ENCODE assay signal across 14 mouse cellular contexts in genomic region chr11:88577076-88577475, GRCm38 (mm10).
DNase-seq lines count a peak whose midpoint lies in the region; ATAC-seq lines count a peak whose summit lies in the region.
"Had no signal": no experiment of that assay in that cellular context is flagged by ENCODE, and none has a peak within 500 bp of the region (broad histone marks: within the 10 kb centered on the region; RNA-seq: fewer than 3 reads in every experiment).

No protein-coding gene starts in this region.

- H3K4me2 ChIP-seq in forebrain, embryonic 11.5 days (ENCODE audit: low read depth, low read length, severe bottlenecking): no peak overlapping the region
- H3K4me2 ChIP-seq in lung, embryonic 15.5 days: 0 out of 2 replicates have a peak overlapping the region, but pooled peaks have one; percentile 16
- no peak overlapping the region for H3K4me2 ChIP-seq in forebrain, embryonic 12.5 days
- no peak overlapping the region for H3K4me2 ChIP-seq in midbrain, embryonic 13.5 days (replicated peaks)

- WGBS in forebrain, embryonic 10.5 days: 85% methylated on average over 7 of the region's 7 CpGs
- WGBS in forebrain, embryonic 11.5 days: 81% methylated on average over 7 of the region's 7 CpGs
- 47% methylated on average over 7 of the region's 7 CpGs for WGBS in lung, embryonic 15.5 days
- WGBS in forebrain, embryonic 12.5 days: 66% methylated on average over 7 of the region's 7 CpGs
- 62% methylated on average over 7 of the region's 7 CpGs for WGBS in midbrain, embryonic 13.5 days

- no peaks in the 10 kb centered on the region for H3K27me3 ChIP-seq in forebrain, embryonic 10.5 days (ENCODE audit: poor library complexity, severe bottlenecking)
- H3K27me3 ChIP-seq in forebrain, embryonic 11.5 days (ENCODE audit: control insufficient read depth, insufficient read depth, low read length): no peaks in the 10 kb centered on the region
- H3K27me3 ChIP-seq in lung, embryonic 15.5 days: no peaks in the 10 kb centered on the region
- no peaks in the 10 kb centered on the region for H3K27me3 ChIP-seq in forebrain, embryonic 12.5 days
- H3K27me3 ChIP-seq in midbrain, embryonic 13.5 days: no peaks in the 10 kb centered on the region

- H3K27ac ChIP-seq in forebrain, embryonic 10.5 days: peak overlapping the region; percentile 91
- H3K27ac ChIP-seq in forebrain, embryonic 11.5 days (ENCODE audit: low read depth, low read length): no peak overlapping the region
- peak overlapping the region; percentile 84 for H3K27ac ChIP-seq in lung, embryonic 15.5 days
- H3K27ac ChIP-seq in forebrain, embryonic 12.5 days: peak overlapping the region; percentile 15
- peak overlapping the region; percentile 51 for H3K27ac ChIP-seq in midbrain, embryonic 13.5 days
- H3K27ac ChIP-seq: macrophage had no signal

- peaks cover 100% of the 10 kb centered on the region for H3K4me1 ChIP-seq in forebrain, embryonic 10.5 days
- H3K4me1 ChIP-seq in forebrain, embryonic 11.5 days (replicated peaks; ENCODE audit: control insufficient read depth, insufficient read depth, low read length): peaks cover 34% of the 10 kb centered on the region
- peaks cover 50% of the 10 kb centered on the region for H3K4me1 ChIP-seq in lung, embryonic 15.5 days
- H3K4me1 ChIP-seq in forebrain, embryonic 12.5 days: peaks cover 85% of the 10 kb centered on the region
- H3K4me1 ChIP-seq in midbrain, embryonic 13.5 days (replicated peaks): peaks cover 98% of the 10 kb centered on the region

- peaks cover 41% of the 10 kb centered on the region for H3K36me3 ChIP-seq in forebrain, embryonic 10.5 days (replicated peaks)
- no peaks in the 10 kb centered on the region for H3K36me3 ChIP-seq in forebrain, embryonic 11.5 days (ENCODE audit: control insufficient read depth, insufficient read depth, low read length)
- H3K36me3 ChIP-seq in lung, embryonic 15.5 days: no peaks in the 10 kb centered on the region
- H3K36me3 ChIP-seq in forebrain, embryonic 12.5 days (replicated peaks): no peaks in the 10 kb centered on the region
- H3K36me3 ChIP-seq in midbrain, embryonic 13.5 days: no peaks in the 10 kb centered on the region; the same call in 1 of the 2 replicates

- no peak overlapping the region for H3K9ac ChIP-seq in forebrain, embryonic 11.5 days (ENCODE audit: low read length)
- H3K9ac ChIP-seq in lung, embryonic 15.5 days: no peak overlapping the region
- no peak overlapping the region for H3K9ac ChIP-seq in forebrain, embryonic 12.5 days
- H3K9ac ChIP-seq in midbrain, embryonic 13.5 days (replicated peaks): no peak overlapping the region

- DNase-seq in forebrain, embryonic 10.5 days (ENCODE audit: extremely low spot score, low spot score): no peak
- no peak for DNase-seq in forebrain, embryonic 11.5 days (ENCODE audit: low spot score)
- DNase-seq in lung, adult 18-20 months: no peak
- DNase-seq: adrenal gland, adult 8-10 months; cerebellum, adult 9-11 months; heart, postnatal 14 days; kidney, postnatal 36 days; left cerebral cortex, postnatal 4 days had no signal

- H3K9me3 ChIP-seq in forebrain, embryonic 10.5 days: no peaks in the 10 kb centered on the region
- no peaks in the 10 kb centered on the region for H3K9me3 ChIP-seq in forebrain, embryonic 11.5 days (ENCODE audit: control insufficient read depth, low read length)
- H3K9me3 ChIP-seq in lung, embryonic 15.5 days: no peaks in the 10 kb centered on the region
- no peaks in the 10 kb centered on the region for H3K9me3 ChIP-seq in forebrain, embryonic 12.5 days
- no peaks in the 10 kb centered on the region for H3K9me3 ChIP-seq in midbrain, embryonic 13.5 days

- ATAC-seq in forebrain, embryonic 11.5 days (replicated peaks; ENCODE audit: low FRiP score): no peak
- ATAC-seq in lung, embryonic 15.5 days (ENCODE audit: borderline replicate concordance, extremely low read depth, low FRiP score, low TSS enrichment): peak; percentile 69
- ATAC-seq in forebrain, embryonic 12.5 days (ENCODE audit: low FRiP score): no peak
- no peak for ATAC-seq in midbrain, embryonic 13.5 days
- no peak for ATAC-seq in cerebellum, adult (ENCODE audit: insufficient number of reproducible peaks, low FRiP score, low TSS enrichment)
- no peak for ATAC-seq in megakaryocyte, adult 5-6 weeks (ENCODE audit: poor library complexity, severe bottlenecking)

- H3K4me3 ChIP-seq in forebrain, embryonic 10.5 days: no peak overlapping the region
- no peak overlapping the region for H3K4me3 ChIP-seq in forebrain, embryonic 11.5 days (ENCODE audit: low read depth, low read length)
- H3K4me3 ChIP-seq in lung, embryonic 15.5 days: no peak overlapping the region
- H3K4me3 ChIP-seq in forebrain, embryonic 12.5 days (replicated peaks): no peak overlapping the region
- H3K4me3 ChIP-seq in midbrain, embryonic 13.5 days (replicated peaks): no peak overlapping the region
